Mouse (Mus musculus) activated CD4-positive, CD25-positive, alpha-beta regulatory T cell (primary cell): ENCODE measurements around the gene Pmf1. TPM values are rescaled to one million over a fixed set of nuclear protein-coding genes. Genes with fewer than 3 reads are reported as not detected.

Source experiments
- polyA plus RNA-seq, 2 experiments: library from polyadenylated mRNA; unstranded; fragments of 100-300 nt; shearing (Covaris generic); gene quantifications; one replicate each; pipeline ENCODE4 v1.2.1; 2017

Gene Pmf1
- 10 to 100 TPM; 39.3 to 53.6 TPM for polyA plus RNA-seq

DNA sequence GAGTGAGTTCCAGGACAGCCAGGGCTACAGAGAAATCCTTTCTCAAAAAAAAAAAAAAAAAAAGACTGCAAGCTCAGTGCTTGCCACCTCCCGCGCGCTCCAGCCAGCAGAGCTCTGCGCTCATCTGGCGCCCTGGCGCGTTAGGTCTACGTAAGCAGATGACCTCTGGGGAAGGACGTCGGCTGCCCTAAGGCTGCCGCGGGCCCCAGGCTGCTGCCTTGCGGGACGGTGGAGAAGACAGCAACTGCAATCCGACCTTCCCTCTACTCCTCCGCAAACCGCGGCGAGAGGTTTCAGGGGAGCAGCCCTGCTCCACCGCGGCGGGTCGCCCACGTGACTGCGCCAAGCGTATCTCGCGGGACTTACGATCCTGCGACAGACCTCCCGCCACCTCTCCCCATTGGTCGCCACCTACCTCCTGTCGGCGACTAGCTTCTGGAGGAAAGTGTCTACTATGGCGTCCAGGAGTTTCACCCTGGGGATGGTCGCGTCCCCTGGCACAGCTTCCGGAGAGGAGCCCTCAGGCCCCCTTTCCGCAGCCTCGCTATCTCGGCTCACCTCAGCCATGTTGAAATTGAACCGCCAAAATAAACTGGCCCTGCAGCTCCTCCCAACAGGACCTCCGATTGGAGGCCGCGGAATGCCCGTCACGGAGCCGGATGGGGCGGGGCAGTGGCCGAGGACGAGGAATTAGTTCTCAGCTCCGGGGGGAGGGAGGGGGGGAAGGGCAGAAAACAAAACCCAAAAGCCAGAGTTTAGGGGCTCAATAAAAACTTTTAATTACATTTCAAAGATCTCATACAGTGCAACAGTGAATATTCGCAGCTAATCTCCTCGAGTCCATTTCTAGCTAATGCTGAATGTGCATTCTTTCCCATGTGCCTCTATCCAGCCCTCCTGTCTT lies at the start of gene Pmf1:
TSS of gene Pmf1 (minus strand) at position 591 of the 904 bp plus-strand sequence.

GRCm38 (mm10) chr3:88424605-88425329 lies 14.6 kb upstream of the Pmf1 start, which contains the start of gene Slc25a44:
TSS of gene Slc25a44 (minus strand) at chr3:88425139.

GRCm38 (mm10) chr3:88384364-88384763 lies 25.8 kb downstream of the Pmf1 start, which contains the start of gene Bglap:
TSS of gene Bglap (minus strand) at chr3:88384464.

DNA sequence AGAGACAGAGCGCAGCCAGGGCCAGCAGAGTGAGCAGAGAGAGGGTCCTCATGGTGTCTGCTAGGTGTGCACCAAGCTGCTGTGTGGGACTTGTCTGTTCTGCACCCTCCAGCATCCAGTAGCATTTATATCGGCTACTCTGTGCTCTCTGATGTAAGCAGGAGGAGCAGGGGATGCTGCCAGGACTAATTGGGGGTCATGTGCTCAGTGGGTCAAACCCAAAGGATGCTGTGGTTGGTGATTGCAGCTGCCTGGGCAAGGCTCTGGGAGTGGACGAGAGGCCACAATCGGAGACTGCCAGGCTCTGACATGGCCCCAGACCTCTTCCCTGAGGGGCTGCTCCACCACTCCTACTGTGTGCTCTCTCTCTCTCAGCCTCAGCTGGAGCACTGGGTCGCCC lies 31.5 kb downstream of the Pmf1 start, which contains the start of gene Bglap2:
TSS of gene Bglap2 (minus strand) at position 101 of the 400 bp plus-strand sequence.

DNA sequence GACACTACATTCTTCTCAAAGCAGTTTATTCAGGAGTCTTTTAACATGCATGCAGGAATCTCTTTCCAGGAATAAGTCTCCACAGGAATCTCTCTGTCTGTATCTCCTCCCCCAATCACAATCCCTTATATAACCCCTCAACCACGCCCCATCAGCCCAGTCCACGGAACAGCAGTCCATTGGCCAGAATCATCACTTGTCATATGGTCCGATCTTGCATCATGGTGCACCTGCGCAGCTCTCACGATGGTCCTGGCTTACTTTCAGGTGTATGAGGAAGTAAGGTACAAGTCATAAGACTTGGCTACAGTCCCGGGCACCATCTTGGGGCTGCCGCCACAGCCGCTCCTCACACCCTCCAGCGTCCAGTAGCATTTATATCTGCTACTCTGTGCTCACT lies 37.5 kb downstream of the Pmf1 start, which contains the start of gene Bglap3:
TSS of gene Bglap3 (minus strand) at position 101 of the 400 bp plus-strand sequence.

GRCm38 (mm10) chr3:88364337-88364736 lies 45.8 kb downstream of the Pmf1 start, which contains the start of gene Paqr6:
TSS of gene Paqr6 (plus strand) at chr3:88364584.

Other genes with a start within 250 kb of the Pmf1 start
- gene Rhbg, start 155.6 kb downstream of the Pmf1 start, polyA plus RNA-seq, result under 1 TPM; 0.12 to 0.17 TPM
- gene Gm38392, start 123.1 kb downstream of the Pmf1 start, polyA plus RNA-seq, result not detected
- 1 to 10 TPM; 4.3 to 6.7 TPM for gene Tsacc, start 113.3 kb downstream of the Pmf1 start, polyA plus RNA-seq
- 100 to 1,000 TPM; 267 to 334 TPM for gene Cct3, start 113.2 kb downstream of the Pmf1 start, polyA plus RNA-seq
- gene Glmp, start 85.3 kb downstream of the Pmf1 start, polyA plus RNA-seq, result 100 to 1,000 TPM; 268 to 447 TPM
- gene Tmem79, start 74.2 kb downstream of the Pmf1 start, polyA plus RNA-seq, result 1 to 10 TPM in 1 of 2 experiments, under 1 TPM in 1; 0.76 to 1.9 TPM
- gene Smg5, start 74.1 kb downstream of the Pmf1 start, polyA plus RNA-seq, result 10 to 100 TPM; 43.8 to 45.7 TPM
- not detected for gene Paqr6, start 45.7 kb downstream of the Pmf1 start, polyA plus RNA-seq
- gene Bglap3, start 37.6 kb downstream of the Pmf1 start, polyA plus RNA-seq, result not detected
- gene Bglap2, start 31.6 kb downstream of the Pmf1 start, polyA plus RNA-seq, result not detected
- not detected for gene Bglap, start 25.9 kb downstream of the Pmf1 start, polyA plus RNA-seq
- gene Slc25a44, start 14.8 kb upstream of the Pmf1 start, polyA plus RNA-seq, result 10 to 100 TPM; 12.4 to 16.7 TPM
- gene Sema4a, start 50.9 kb upstream of the Pmf1 start, polyA plus RNA-seq, result 100 to 1,000 TPM in 1 of 2 experiments, 10 to 100 TPM in 1; 42.2 to 122 TPM
- gene Lmna, start 99.6 kb upstream of the Pmf1 start, polyA plus RNA-seq, result 10 to 100 TPM in 1 of 2 experiments, 1 to 10 TPM in 1; 7.7 to 30.9 TPM
- gene Mex3a, start 122.1 kb upstream of the Pmf1 start, polyA plus RNA-seq, result under 1 TPM; 0.21 to 0.33 TPM
- under 1 TPM in 1 of 2 experiments, not detected in 1; 0.66 TPM for gene Rab25, start 138.0 kb upstream of the Pmf1 start, polyA plus RNA-seq
- 100 to 1,000 TPM; 165 to 189 TPM for gene Lamtor2, start 142.7 kb upstream of the Pmf1 start, polyA plus RNA-seq
- 10 to 100 TPM; 35.4 to 39.3 TPM for gene Ubqln4, start 143.4 kb upstream of the Pmf1 start, polyA plus RNA-seq
- gene Ssr2, start 165.5 kb upstream of the Pmf1 start, polyA plus RNA-seq, result 100 to 1,000 TPM; 137 to 153 TPM
- gene Arhgef2, start 195.6 kb upstream of the Pmf1 start, polyA plus RNA-seq, result 100 to 1,000 TPM; 132 to 145 TPM
- gene Rxfp4, start 242.8 kb upstream of the Pmf1 start, polyA plus RNA-seq, result not detected